Mouse (Mus musculus): Measurements from ENCODE around the gene Atad5.

- TF ChIP-seq POLR2A (IDR thresholded peaks at IDR 0.05; ENCODE audit: extremely low read depth, insufficient read depth, low read length) (no peak), CTCF (IDR thresholded peaks at IDR 0.05; ENCODE audit: low read depth, low read length) (no peak)
Measured at GRCm38 (mm10) chr11:80152376-80152775, 63.2 kb downstream of the Atad5 start.

Measured in liver, adult 2 months (tissue).